ENCODE assay signal across 14 mouse cellular contexts in genomic region chr10:25299031-25299529, GRCm38 (mm10). TPM values are rescaled to one million over a fixed set of nuclear protein-coding genes. Genes with fewer than 3 reads are reported as not detected.
DNase-seq lines count a peak whose midpoint lies in the region; ATAC-seq and TF ChIP-seq lines count a peak whose summit lies in the region.
"Had no signal": no experiment of that assay in that cellular context is flagged by ENCODE, and none has a peak within 500 bp of the region (broad histone marks: within the 10 kb centered on the region; RNA-seq: fewer than 3 reads in every experiment).

No protein-coding gene starts in this region.

- intact Hi-C loops in left cerebral cortex, postnatal 4 days (cut with DNase I), result loop anchor here (5.0 kb wide), 1 partner anchor 63 kb away; no protein-coding TSS in a partner anchor

- no peak overlapping the region for H3K4me2 ChIP-seq in lung, embryonic 14.5 days
- H3K4me2 ChIP-seq in liver, embryonic 11.5 days, result peak overlapping the region; percentile 70
- H3K4me2 ChIP-seq: hindbrain, embryonic 12.5 days had no signal

- ATAC-seq in lung, embryonic 14.5 days (ENCODE audit: insufficient read depth), result no peak
- ATAC-seq in liver, embryonic 11.5 days (replicated peaks; ENCODE audit: low FRiP score), result peak; percentile 79
- ATAC-seq: activated CD4-positive, CD25-positive, alpha-beta regulatory T cell, adult 4 months; CD4-positive, CD25-positive, alpha-beta regulatory T cell, adult 4 months; intestine, postnatal 0 days; lung, postnatal 0 days; midbrain, embryonic 16.5 days had no signal

- no peaks in the 10 kb centered on the region for H3K36me3 ChIP-seq in lung, embryonic 14.5 days (ENCODE audit: insufficient read depth)
- no peaks in the 10 kb centered on the region for H3K36me3 ChIP-seq in liver, embryonic 11.5 days (ENCODE audit: control insufficient read depth, insufficient read depth, low read length)
- H3K36me3 ChIP-seq: hindbrain, embryonic 12.5 days had no signal

- H3K9ac ChIP-seq in lung, embryonic 14.5 days, result no peak overlapping the region
- H3K9ac ChIP-seq in liver, embryonic 11.5 days (ENCODE audit: low read depth, low read length), result peak overlapping the region; percentile 83
- H3K9ac ChIP-seq: hindbrain, embryonic 12.5 days had no signal

- peak overlapping the region; percentile 62; the same call in 1 of the 2 replicates for H3K4me3 ChIP-seq in lung, embryonic 14.5 days (ENCODE audit: low read depth, low read length)
- H3K4me3 ChIP-seq in liver, embryonic 11.5 days (ENCODE audit: low read depth, low read length), result peak overlapping the region; percentile 77
- H3K4me3 ChIP-seq: hindbrain, embryonic 12.5 days had no signal

- TF ChIP-seq CTCF in lung, embryonic 14.5 days (IDR thresholded peaks at IDR 0.05; ENCODE audit: low read depth), result no peak

- H3K9me3 ChIP-seq in lung, embryonic 14.5 days (ENCODE audit: low read depth, low read length), result no peaks in the 10 kb centered on the region
- no peaks in the 10 kb centered on the region for H3K9me3 ChIP-seq in liver, embryonic 11.5 days (ENCODE audit: control insufficient read depth, low read length)
- H3K9me3 ChIP-seq: hindbrain, embryonic 12.5 days had no signal

- no peak overlapping the region for H3K27ac ChIP-seq in lung, embryonic 14.5 days (ENCODE audit: low read depth)
- H3K27ac ChIP-seq in liver, embryonic 11.5 days (ENCODE audit: low read depth, low read length), result peak overlapping the region; percentile 79
- H3K27ac ChIP-seq: hindbrain, embryonic 12.5 days had no signal

- H3K27me3 ChIP-seq in lung, embryonic 14.5 days (ENCODE audit: insufficient read depth, low read length), result no peaks in the 10 kb centered on the region
- no peaks in the 10 kb centered on the region for H3K27me3 ChIP-seq in liver, embryonic 11.5 days (replicated peaks; ENCODE audit: control insufficient read depth, insufficient read depth, low read length)
- H3K27me3 ChIP-seq: hindbrain, embryonic 12.5 days had no signal

- H3K4me1 ChIP-seq in lung, embryonic 14.5 days (ENCODE audit: insufficient read depth), result peaks cover 6% of the 10 kb centered on the region; the same call in 1 of the 2 replicates
- peaks cover 9% of the 10 kb centered on the region for H3K4me1 ChIP-seq in liver, embryonic 11.5 days (replicated peaks; ENCODE audit: control insufficient read depth, insufficient read depth, low read length)

- 88% methylated on average over 15 of the region's 15 CpGs for WGBS in lung, embryonic 14.5 days
- WGBS in liver, embryonic 11.5 days, result 66% methylated on average over 15 of the region's 15 CpGs

- no peak for DNase-seq in lung, embryonic 14.5 days
- no peak for DNase-seq in lung, postnatal 14 days
- DNase-seq in c-Kit-positive CD71-positive TER-119-negative erythroid progenitor cells, embryonic 14.5 days (ENCODE audit: low read depth), result peak; percentile 69
- DNase-seq in liver, embryonic 11.5 days (ENCODE audit: low spot score), result peak; percentile 38
- DNase-seq in spleen, postnatal 4 days (ENCODE audit: low spot score in 2 of 2), result peak; percentile 50 to 66
- no peak for DNase-seq in left cerebral cortex, postnatal 4 days
- no peak for DNase-seq in cerebellum, adult 18-20 months
- DNase-seq: kidney, postnatal 4 days had no signal

RNA-seq across cellular contexts. Expression of gene Akap7, which starts 8.6 kb away (rescaled TPM):
- polyA plus RNA-seq in lung, embryonic 14.5 days (2014; fragmentation: Nextera tagmentation; extraction: Ambion mirVana), result 27.7 and 29.6 TPM in 2 replicates
- polyA plus RNA-seq in liver, embryonic 11.5 days (2014; fragmentation: Nextera tagmentation; extraction: Ambion mirVana), result 21.6 and 25.3 TPM in 2 replicates
- 100 to 1,000 TPM; 146 to 153 TPM for total RNA-seq in left cerebral cortex, postnatal 4 days (2021)

Comparison
In these comparisons a context has a peak if more than half of its experiments do, and no peak if none do; other contexts are left out.
1. DNase-seq: peak in c-Kit-positive CD71-positive TER-119-negative erythroid progenitor cells, embryonic 14.5 days (single experiment), liver, embryonic 11.5 days (single experiment) and spleen, postnatal 4 days (2 of 2); none in lung, embryonic 14.5 days (single experiment), lung, postnatal 14 days (single experiment), left cerebral cortex, postnatal 4 days (single experiment) and cerebellum, adult 18-20 months (0 of 2).